Mouse (Mus musculus) kidney, adult 10 weeks (tissue): ENCODE data around the gene Nipal4. TPM values are rescaled to one million over a fixed set of nuclear protein-coding genes. Genes with fewer than 3 reads are reported as not detected.

Experiments
- polyA plus RNA-seq: library from polyadenylated mRNA; stranded (reverse); fragments of 350-450 nt; fragmentation: Illumina TruSeq; extraction: RNeasy Lipid Tissue Mini Kit (QIAGEN cat#74804); gene quantifications from one replicate; pipeline ENCODE4 v1.2.3, GENCODE M21; 2014; ENCODE audit warnings: low read depth, low replicate concordance

Gene Nipal4
- polyA plus RNA-seq, result not detected

GRCm38 (mm10) chr11:46165866-46166585 lies at the start of gene Nipal4:
TSS of gene Nipal4 (minus strand) at chr11:46166508.

Other genes starting within 250 kb of the Nipal4 start
- gene Lsm11, start 221.6 kb downstream of the Nipal4 start, polyA plus RNA-seq, result 1.1 TPM
- gene Thg1l, start 211.0 kb downstream of the Nipal4 start, polyA plus RNA-seq, result 5.2 TPM
- not detected for gene Sox30, start 186.2 kb downstream of the Nipal4 start, polyA plus RNA-seq
- gene Gm12166, start 114.2 kb downstream of the Nipal4 start, polyA plus RNA-seq, result not detected
- 0.89 TPM for gene Adam19, start 110.5 kb downstream of the Nipal4 start, polyA plus RNA-seq
- gene Fndc9, start 69.0 kb upstream of the Nipal4 start, polyA plus RNA-seq, result not detected
- 136 TPM for gene Cyfip2, start 146.4 kb upstream of the Nipal4 start, polyA plus RNA-seq
- 0.12 TPM for gene Itk, start 223.0 kb upstream of the Nipal4 start, polyA plus RNA-seq
- not detected for gene Fam71b, start 230.1 kb upstream of the Nipal4 start, polyA plus RNA-seq